Comparison of ENCODE assay signal across 11 mouse cellular contexts in genomic region chr15:78354958-78355357, GRCm38 (mm10). TPM values are rescaled to one million over a fixed set of nuclear protein-coding genes. Genes with fewer than 3 reads are reported as not detected.
DNase-seq lines count a peak whose midpoint lies in the region; ATAC-seq and TF ChIP-seq lines count a peak whose summit lies in the region.
"Had no signal": no experiment of that assay in that cellular context is flagged by ENCODE, and none has a peak within 500 bp of the region (broad histone marks: within the 10 kb centered on the region; RNA-seq: fewer than 3 reads in every experiment).

No protein-coding gene starts in this region.

- ATAC-seq in liver, embryonic 12.5 days, result no peak
- ATAC-seq in embryonic facial prominence, embryonic 14.5 days (ENCODE audit: low read depth), result no peak

- H3K79me2 ChIP-seq in liver, adult 2 months (ENCODE audit: control insufficient read depth, insufficient read depth, low read length), result no peaks in the 10 kb centered on the region

- no peak overlapping the region for H3K4me2 ChIP-seq in liver, embryonic 12.5 days
- no peak overlapping the region for H3K4me2 ChIP-seq in embryonic facial prominence, embryonic 14.5 days (ENCODE audit: low read depth, low read length)

- DNase-seq in cerebellum, adult 9-10 months, result peak; percentile 33
- no peak for DNase-seq in cerebellum, adult 11 months
- DNase-seq in liver, adult 2 months (ENCODE audit: extremely low read depth, low read depth, low spot score), result peak; percentile 52
- DNase-seq in adrenal gland, postnatal 10 days, result peak; percentile 74
- peak; percentile 27 for DNase-seq in embryonic facial prominence, embryonic 14.5 days (ENCODE audit: low spot score)
- no peak for DNase-seq in lung, adult 2 months
- peak; percentile 56 for DNase-seq in thymus, postnatal 0 days (ENCODE audit: low spot score)

- no peak overlapping the region for H3K27ac ChIP-seq in liver, adult 2 months (replicated peaks; ENCODE audit: insufficient read depth, low read depth, low read length)
- H3K27ac ChIP-seq in liver, embryonic 12.5 days, result no peak overlapping the region
- H3K27ac ChIP-seq in embryonic facial prominence, embryonic 14.5 days (replicated peaks; ENCODE audit: low read depth, low read length), result no peak overlapping the region

- H3K27me3 ChIP-seq in liver, adult 2 months (ENCODE audit: control insufficient read depth, insufficient read depth, low read length), result no peaks in the 10 kb centered on the region
- H3K27me3 ChIP-seq in liver, embryonic 12.5 days (replicated peaks), result peaks cover 6% of the 10 kb centered on the region; the same call in 1 of the 2 replicates
- no peaks in the 10 kb centered on the region for H3K27me3 ChIP-seq in embryonic facial prominence, embryonic 14.5 days (replicated peaks; ENCODE audit: control insufficient read depth, insufficient read depth, low read length)

- 5% methylated on average over 1 of the region's 1 CpGs for WGBS in liver, adult 2 months
- 0% methylated on average over 1 of the region's 1 CpGs for WGBS in liver, embryonic 12.5 days (ENCODE audit: insufficient replicate concordance)
- 3% methylated on average over 1 of the region's 1 CpGs for WGBS in embryonic facial prominence, embryonic 14.5 days
- WGBS in lung, adult 2 months, result 0% methylated on average over 1 of the region's 1 CpGs

- H3K4me1 ChIP-seq in liver, adult 2 months (ENCODE audit: control insufficient read depth, insufficient read depth, low read length), result peaks cover 9% of the 10 kb centered on the region
- no peaks in the 10 kb centered on the region for H3K4me1 ChIP-seq in liver, embryonic 12.5 days
- H3K4me1 ChIP-seq in embryonic facial prominence, embryonic 14.5 days (ENCODE audit: control insufficient read depth, insufficient read depth, low read length), result no peaks in the 10 kb centered on the region
- H3K4me1 ChIP-seq in lung, adult 2 months (ENCODE audit: control insufficient read depth, insufficient read depth, low read length), result peaks cover 3% of the 10 kb centered on the region; the same call in 1 of the 2 replicates

- no peak for TF ChIP-seq POLR2A in liver, adult 2 months (IDR thresholded peaks at IDR 0.05; ENCODE audit: extremely low read depth, insufficient read depth, low read length)
- no peak for TF ChIP-seq POLR2A in lung, adult 2 months (IDR thresholded peaks at IDR 0.05; ENCODE audit: borderline replicate concordance, extremely low read depth, low read depth, low read length)

- no peak overlapping the region for H3K4me3 ChIP-seq in liver, adult 2 months (ENCODE audit: insufficient read depth, low read depth, low read length)
- H3K4me3 ChIP-seq in liver, embryonic 12.5 days, result no peak overlapping the region
- H3K4me3 ChIP-seq in embryonic facial prominence, embryonic 14.5 days (ENCODE audit: low read depth, low read length), result no peak overlapping the region
- no peak overlapping the region for H3K4me3 ChIP-seq in lung, adult 2 months (replicated peaks; ENCODE audit: extremely low read depth, low read depth, low read length)

- no peaks in the 10 kb centered on the region for H3K9me3 ChIP-seq in liver, embryonic 12.5 days (replicated peaks)
- 0 out of 2 replicates have a peak, but pooled peaks cover 5% of the 10 kb centered on the region for H3K9me3 ChIP-seq in embryonic facial prominence, embryonic 14.5 days (ENCODE audit: control insufficient read depth, low read length)

- no peak overlapping the region for H3K9ac ChIP-seq in liver, adult 2 months (ENCODE audit: low read depth, low read length)
- H3K9ac ChIP-seq in liver, embryonic 12.5 days, result no peak overlapping the region
- H3K9ac ChIP-seq in embryonic facial prominence, embryonic 14.5 days (ENCODE audit: low read depth, low read length), result no peak overlapping the region

- TF ChIP-seq CTCF in liver, adult 2 months (IDR thresholded peaks at IDR 0.05; ENCODE audit: low read depth, low read length), result peak; percentile 56
- TF ChIP-seq CTCF in lung, adult 2 months (IDR thresholded peaks at IDR 0.05; ENCODE audit: insufficient read depth, low read length), result peak; percentile 56

- H3K36me3 ChIP-seq in liver, adult 2 months (ENCODE audit: control insufficient read depth, insufficient read depth, low read length), result no peaks in the 10 kb centered on the region
- H3K36me3 ChIP-seq in liver, embryonic 12.5 days, result no peaks in the 10 kb centered on the region
- H3K36me3 ChIP-seq in embryonic facial prominence, embryonic 14.5 days (ENCODE audit: control insufficient read depth, insufficient read depth, low read length), result no peaks in the 10 kb centered on the region

RNA-seq across cellular contexts. Expression of gene Csf2rb, which starts 29.4 kb away (rescaled TPM):
- total RNA-seq in liver, adult 2 months (2014; rRNA removed), result 1.8 and 3.2 TPM in 2 replicates
- 2.1 and 3.6 TPM in 2 replicates for polyA plus RNA-seq in liver, adult 2 months (2012; rRNA removed)
- 3.6 and 3.9 TPM in 2 replicates for polyA plus RNA-seq in liver, embryonic 12.5 days (2016; fragmentation: Nextera tagmentation; extraction: Ambion mirVana)
- total RNA-seq in adrenal gland, postnatal 10 days (2021), result 10 to 100 TPM; 18.4 to 20.1 TPM
- polyA plus RNA-seq in embryonic facial prominence, embryonic 14.5 days (2014; fragmentation: Nextera tagmentation; extraction: Ambion mirVana), result 4.2 and 4.6 TPM in 2 replicates
- 27.2 and 27.4 TPM in 2 replicates for polyA plus RNA-seq in lung, adult 2 months (2012; rRNA removed)
- 5.1 and 5.5 TPM in 2 replicates for polyA plus RNA-seq in thymus, postnatal 0 days (2015; fragmentation: Nextera tagmentation; extraction: Ambion mirVana)

RNA-seq across cellular contexts. Expression of gene Tex33, which starts 40.8 kb away (rescaled TPM):
- total RNA-seq in liver, adult 2 months (2014; rRNA removed), result not detected in 2 replicates
- not detected in 2 replicates for polyA plus RNA-seq in liver, adult 2 months (2012; rRNA removed)
- polyA plus RNA-seq in liver, embryonic 12.5 days (2016; fragmentation: Nextera tagmentation; extraction: Ambion mirVana), result not detected in 2 replicates
- total RNA-seq in adrenal gland, postnatal 10 days (2021), result not detected
- not detected in 2 replicates for polyA plus RNA-seq in embryonic facial prominence, embryonic 14.5 days (2014; fragmentation: Nextera tagmentation; extraction: Ambion mirVana)
- polyA plus RNA-seq in lung, adult 2 months (2012; rRNA removed), result not detected in 2 replicates
- polyA plus RNA-seq in thymus, postnatal 0 days (2015; fragmentation: Nextera tagmentation; extraction: Ambion mirVana), result 0.39 and 0.55 TPM in 2 replicates
- polyA plus RNA-seq: heart, embryonic 14.5 days; lung, embryonic 16.5 days; stomach, embryonic 14.5 days had no signal

RNA-seq across cellular contexts. Expression of gene Csf2rb2, which starts 49.4 kb away (rescaled TPM):
- 0.37 and 0.54 TPM in 2 replicates for total RNA-seq in liver, adult 2 months (2014; rRNA removed)
- polyA plus RNA-seq in liver, adult 2 months (2012; rRNA removed), result 0.47 and 1.1 TPM in 2 replicates
- polyA plus RNA-seq in liver, embryonic 12.5 days (2016; fragmentation: Nextera tagmentation; extraction: Ambion mirVana), result 0.79 and 1.0 TPM in 2 replicates
- total RNA-seq in adrenal gland, postnatal 10 days (2021), result 1 to 10 TPM; 5.8 to 6.3 TPM
- polyA plus RNA-seq in embryonic facial prominence, embryonic 14.5 days (2014; fragmentation: Nextera tagmentation; extraction: Ambion mirVana), result 0.71 and 1.3 TPM in 2 replicates
- polyA plus RNA-seq in lung, adult 2 months (2012; rRNA removed), result 8.4 and 9.5 TPM in 2 replicates
- polyA plus RNA-seq in thymus, postnatal 0 days (2015; fragmentation: Nextera tagmentation; extraction: Ambion mirVana), result 1.2 and 1.3 TPM in 2 replicates

RNA-seq across cellular contexts. Expression of gene Tst, which starts 50.7 kb away (rescaled TPM):
- 303 and 343 TPM in 2 replicates for total RNA-seq in liver, adult 2 months (2014; rRNA removed)
- polyA plus RNA-seq in liver, adult 2 months (2012; rRNA removed), result 621 and 686 TPM in 2 replicates
- 84.9 and 92.8 TPM in 2 replicates for polyA plus RNA-seq in liver, embryonic 12.5 days (2016; fragmentation: Nextera tagmentation; extraction: Ambion mirVana)
- 100 to 1,000 TPM; 179 to 204 TPM for total RNA-seq in adrenal gland, postnatal 10 days (2021)
- 35.0 and 39.1 TPM in 2 replicates for polyA plus RNA-seq in embryonic facial prominence, embryonic 14.5 days (2014; fragmentation: Nextera tagmentation; extraction: Ambion mirVana)
- polyA plus RNA-seq in lung, adult 2 months (2012; rRNA removed), result 122 and 136 TPM in 2 replicates
- 60.0 and 68.3 TPM in 2 replicates for polyA plus RNA-seq in thymus, postnatal 0 days (2015; fragmentation: Nextera tagmentation; extraction: Ambion mirVana)

RNA-seq across cellular contexts. Expression of gene Mpst, which starts 51.3 kb away (rescaled TPM):
- 86.0 and 106 TPM in 2 replicates for total RNA-seq in liver, adult 2 months (2014; rRNA removed)
- polyA plus RNA-seq in liver, adult 2 months (2012; rRNA removed), result 377 and 408 TPM in 2 replicates
- 3.5 and 4.8 TPM in 2 replicates for polyA plus RNA-seq in liver, embryonic 12.5 days (2016; fragmentation: Nextera tagmentation; extraction: Ambion mirVana)
- total RNA-seq in adrenal gland, postnatal 10 days (2021), result 10 to 100 TPM; 49.1 to 52.0 TPM
- 3.0 and 3.5 TPM in 2 replicates for polyA plus RNA-seq in embryonic facial prominence, embryonic 14.5 days (2014; fragmentation: Nextera tagmentation; extraction: Ambion mirVana)
- polyA plus RNA-seq in lung, adult 2 months (2012; rRNA removed), result 136 and 145 TPM in 2 replicates
- polyA plus RNA-seq in thymus, postnatal 0 days (2015; fragmentation: Nextera tagmentation; extraction: Ambion mirVana), result 3.0 and 4.1 TPM in 2 replicates

Comparison
In these comparisons a context has a peak if more than half of its experiments do, and no peak if none do; other contexts are left out.
1. DNase-seq: peak in cerebellum, adult 9-10 months (single experiment), liver, adult 2 months (single experiment), adrenal gland, postnatal 10 days (single experiment), embryonic facial prominence, embryonic 14.5 days (single experiment) and thymus, postnatal 0 days (single experiment); none in cerebellum, adult 11 months (single experiment) and lung, adult 2 months (single experiment).